ENCODE assay signal across 12 mouse cellular contexts in genomic region chr1:170975751-170976161, GRCm38 (mm10). TPM values are rescaled to one million over a fixed set of nuclear protein-coding genes. Genes with fewer than 3 reads are reported as not detected.
DNase-seq lines count a peak whose midpoint lies in the region; ATAC-seq lines count a peak whose summit lies in the region.
"Had no signal": no experiment of that assay in that cellular context is flagged by ENCODE, and none has a peak within 500 bp of the region (broad histone marks: within the 10 kb centered on the region; RNA-seq: fewer than 3 reads in every experiment).

No protein-coding gene starts in this region.

- H3K9ac ChIP-seq in midbrain, embryonic 15.5 days, result no peak overlapping the region
- H3K9ac ChIP-seq: embryonic facial prominence, embryonic 15.5 days; neural tube, embryonic 13.5 days; stomach, embryonic 15.5 days had no signal

- peak; percentile 25 for DNase-seq in layer of hippocampus, adult 11-12 months (ENCODE audit: low spot score)
- DNase-seq in layer of hippocampus, adult 9-10 months (ENCODE audit: low spot score), result no peak
- peak; percentile 86 for DNase-seq in A20 (ENCODE audit: low read depth, low spot score)
- DNase-seq in layer of hippocampus, postnatal 14 days (ENCODE audit: low spot score in 2 of 2), result peak; percentile 34 to 46
- DNase-seq in gastrocnemius, adult 18-20 months (ENCODE audit: low spot score), result no peak
- DNase-seq in adrenal gland, postnatal 10 days, result no peak

- H3K4me3 ChIP-seq in midbrain, embryonic 15.5 days, result no peak overlapping the region
- H3K4me3 ChIP-seq: embryonic facial prominence, embryonic 15.5 days; neural tube, embryonic 13.5 days; stomach, embryonic 15.5 days had no signal

- no peak overlapping the region for H3K27ac ChIP-seq in midbrain, embryonic 15.5 days
- H3K27ac ChIP-seq: embryonic facial prominence, embryonic 15.5 days; neural tube, embryonic 13.5 days; stomach, embryonic 15.5 days had no signal

- no peak overlapping the region for H3K4me2 ChIP-seq in midbrain, embryonic 15.5 days
- H3K4me2 ChIP-seq: embryonic facial prominence, embryonic 15.5 days; neural tube, embryonic 13.5 days; stomach, embryonic 15.5 days had no signal

- no peaks in the 10 kb centered on the region for H3K36me3 ChIP-seq in midbrain, embryonic 15.5 days (replicated peaks)
- H3K36me3 ChIP-seq: embryonic facial prominence, embryonic 15.5 days; neural tube, embryonic 13.5 days; stomach, embryonic 15.5 days had no signal

- no peaks in the 10 kb centered on the region for H3K27me3 ChIP-seq in midbrain, embryonic 15.5 days (replicated peaks)
- H3K27me3 ChIP-seq: embryonic facial prominence, embryonic 15.5 days; neural tube, embryonic 13.5 days; stomach, embryonic 15.5 days had no signal

- ATAC-seq in common myeloid progenitor, adult 5-6 weeks (replicated peaks; ENCODE audit: low read depth, poor library complexity, severe bottlenecking), result peak; percentile 81
- ATAC-seq in midbrain, embryonic 15.5 days (replicated peaks), result no peak
- ATAC-seq: inflammation-experienced regulatory T-cells, adult 6 months had no signal

- no peaks in the 10 kb centered on the region for H3K4me1 ChIP-seq in midbrain, embryonic 15.5 days
- H3K4me1 ChIP-seq: embryonic facial prominence, embryonic 15.5 days; neural tube, embryonic 13.5 days; stomach, embryonic 15.5 days had no signal

- H3K9me3 ChIP-seq in midbrain, embryonic 15.5 days, result no peaks in the 10 kb centered on the region
- H3K9me3 ChIP-seq: embryonic facial prominence, embryonic 15.5 days; neural tube, embryonic 13.5 days; stomach, embryonic 15.5 days had no signal

- WGBS in midbrain, embryonic 15.5 days, result 72% methylated on average over 7 of the region's 7 CpGs

RNA-seq across cellular contexts. Expression of gene Fcgr2b, which starts 0.6 kb away (rescaled TPM):
- total RNA-seq in common myeloid progenitor, adult 5-6 weeks (2017), result 27.5 and 30.1 TPM in 2 replicates
- 1 to 10 TPM; 3.6 to 3.8 TPM for total RNA-seq in layer of hippocampus, postnatal 14 days (2021)
- total RNA-seq in gastrocnemius, adult 18-20 months (2021), result 1 to 10 TPM; 2.3 to 2.4 TPM
- 10 to 100 TPM; 12.4 to 22.3 TPM for total RNA-seq in adrenal gland, postnatal 10 days (2021)
- 1.8 and 1.9 TPM in 2 replicates for polyA plus RNA-seq in midbrain, embryonic 15.5 days (2015; fragmentation: Nextera tagmentation; extraction: Ambion mirVana)

RNA-seq across cellular contexts. Expression of gene Fcgr4, which starts 43.0 kb away (rescaled TPM):
- total RNA-seq in common myeloid progenitor, adult 5-6 weeks (2017), result 1.6 TPM in 1 of 2 replicates, not detected in the other
- not detected for total RNA-seq in layer of hippocampus, postnatal 14 days (2021)
- not detected for total RNA-seq in gastrocnemius, adult 18-20 months (2021)
- 1 to 10 TPM in 1 of 2 experiments, under 1 TPM in 1; 0.85 to 1.2 TPM for total RNA-seq in adrenal gland, postnatal 10 days (2021)
- 0.53 and 0.54 TPM in 2 replicates for polyA plus RNA-seq in midbrain, embryonic 15.5 days (2015; fragmentation: Nextera tagmentation; extraction: Ambion mirVana)
- polyA plus RNA-seq: inflammation-experienced regulatory T-cells, adult 6 months; neural tube, embryonic 13.5 days had no signal

RNA-seq across cellular contexts. Expression of gene Fcrla, which starts 48.4 kb away (rescaled TPM):
- total RNA-seq in common myeloid progenitor, adult 5-6 weeks (2017), result 1.4 TPM in 1 of 2 replicates, not detected in the other
- under 1 TPM in 1 of 2 experiments, not detected in 1; 0.67 TPM for total RNA-seq in layer of hippocampus, postnatal 14 days (2021)
- not detected for total RNA-seq in gastrocnemius, adult 18-20 months (2021)
- 1 to 10 TPM; 3.0 to 3.2 TPM for total RNA-seq in adrenal gland, postnatal 10 days (2021)
- not detected in 2 replicates for polyA plus RNA-seq in midbrain, embryonic 15.5 days (2015; fragmentation: Nextera tagmentation; extraction: Ambion mirVana)
- polyA plus RNA-seq: embryonic facial prominence, embryonic 15.5 days; neural tube, embryonic 13.5 days had no signal

Comparison
In these comparisons a context has a peak if more than half of its experiments do, and no peak if none do; other contexts are left out.
1. DNase-seq: peak in layer of hippocampus, adult 11-12 months (single experiment), A20 (single experiment) and layer of hippocampus, postnatal 14 days (2 of 2); none in layer of hippocampus, adult 9-10 months (single experiment), gastrocnemius, adult 18-20 months (single experiment) and adrenal gland, postnatal 10 days (single experiment).